Mouse (Mus musculus) testis, adult 2 months (tissue): ENCODE data around the gene Treh. TPM values are rescaled to one million over a fixed set of nuclear protein-coding genes. Genes with fewer than 3 reads are reported as not detected.

Source experiments
- H3K27ac ChIP-seq: fragments of 200-500 bp; 2 replicates; pipeline ENCODE4 v1.5.1; 2012; ENCODE audit warnings: low read depth, low read length; ENCODE audit not compliant: control insufficient read depth, insufficient read depth
- H3K27me3 ChIP-seq: fragments of 200-500 bp; 2 replicates; pipeline ENCODE4 v1.6.1; 2012; ENCODE audit warnings: mild to moderate bottlenecking, low read length, moderate library complexity; ENCODE audit not compliant: control insufficient read depth, insufficient read depth
- H3K36me3 ChIP-seq: fragments of 200-500 bp; 2 replicates; pipeline ENCODE4 v1.6.1; 2012; ENCODE audit warnings: mild to moderate bottlenecking, low read length; ENCODE audit not compliant: control insufficient read depth, insufficient read depth
- H3K4me1 ChIP-seq: fragments of 200-500 bp; 2 replicates; pipeline ENCODE4 v1.6.1; 2012; ENCODE audit warnings: low read length; ENCODE audit not compliant: control insufficient read depth, insufficient read depth
- H3K4me3 ChIP-seq: fragments of 200-500 bp; 2 replicates; pipeline ENCODE4 v1.5.1; 2012; ENCODE audit warnings: low read depth, mild to moderate bottlenecking, low read length, moderate library complexity, mixed read lengths; ENCODE audit not compliant: control insufficient read depth
- CTCF ChIP-seq: fragments of 200-500 bp; IDR thresholded peaks from 2 replicates; pipeline ENCODE4 v1.5.1; 2012; ENCODE audit warnings: low read depth, mild to moderate bottlenecking, inconsistent platforms, low read length, moderate library complexity; ENCODE audit not compliant: control insufficient read depth, insufficient read depth, insufficient replicate concordance
- POLR2A ChIP-seq: fragments of 200-500 bp; IDR thresholded peaks from 2 replicates; pipeline ENCODE4 v1.6.1; 2012; ENCODE audit warnings: low read depth, mild to moderate bottlenecking, inconsistent platforms, low read length, moderate library complexity; ENCODE audit not compliant: control insufficient read depth
- polyA plus RNA-seq: library from polyadenylated mRNA; depleted of rRNA; stranded (reverse); fragments of >200 nt; gene quantifications from 2 replicates; pipeline ENCODE4 v1.2.3, GENCODE M21; 2012; rRNA removed

The Treh gene
- polyA plus RNA-seq, 1 experiment, result not detected

DNA sequence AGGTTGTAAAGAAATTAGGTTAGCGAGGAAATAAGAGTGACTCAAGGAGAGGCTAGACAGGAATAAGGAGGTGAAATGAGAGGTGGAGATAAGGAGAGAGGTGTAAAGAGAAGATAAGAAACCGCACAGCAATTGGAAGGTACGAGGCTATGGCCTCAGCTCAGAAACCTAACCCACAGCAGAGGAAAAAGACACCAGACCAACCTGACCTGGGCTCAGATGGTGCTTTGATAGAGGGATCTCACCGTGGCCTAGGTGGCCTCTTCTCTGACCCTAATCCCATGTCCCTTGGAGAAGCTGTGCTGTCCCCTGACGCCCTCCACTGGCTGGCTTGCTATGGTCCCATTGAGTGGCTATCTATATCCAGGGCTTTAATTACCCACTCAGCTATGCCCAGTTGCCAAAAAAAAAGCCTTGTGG is 59.1 kb downstream of the Treh start:
- Histone ChIP-seq H3K4me1 (peaks cover 21% of the 10 kb centered on the region), H3K4me3 (no peak overlapping the region), H3K27me3 (no peaks in the 10 kb centered on the region), H3K36me3 (no peaks in the 10 kb centered on the region), H3K27ac (no peak overlapping the region)
- no peak for TF ChIP-seq CTCF

DNA sequence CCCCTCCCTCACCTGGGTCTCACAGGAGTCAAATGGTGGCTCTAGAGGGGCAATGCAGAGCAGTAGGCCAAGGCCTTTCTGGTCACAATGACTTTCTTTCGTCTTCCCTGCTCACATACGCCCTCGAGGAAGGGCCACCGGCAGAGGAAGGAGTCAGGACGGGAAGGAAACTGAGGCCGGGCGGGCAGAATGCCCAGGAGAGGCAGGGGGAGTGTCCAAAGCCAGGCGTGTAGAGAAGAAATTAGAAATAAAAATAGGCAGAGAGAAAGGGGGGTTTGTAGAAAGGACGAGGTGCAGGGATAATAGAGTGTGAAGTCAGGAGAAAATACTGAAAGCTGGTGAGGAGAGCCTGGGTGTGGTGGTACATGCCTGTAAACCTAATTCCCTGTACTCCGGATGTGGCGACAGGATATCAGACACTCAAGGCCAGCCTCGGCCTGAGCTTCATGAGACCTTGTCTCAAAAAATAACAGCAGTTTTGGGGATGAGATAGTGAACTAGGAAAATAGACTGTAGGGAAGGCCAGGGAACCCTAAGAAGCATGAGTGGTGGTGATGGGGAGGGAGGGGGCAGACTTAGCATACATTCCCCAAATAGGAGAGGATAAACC is 60.0 kb downstream of the Treh start:
- H3K4me1 ChIP-seq, result peaks cover 24% of the 10 kb centered on the region
- H3K27ac ChIP-seq, result no peak overlapping the region
- H3K27me3 ChIP-seq, result no peaks in the 10 kb centered on the region

DNA sequence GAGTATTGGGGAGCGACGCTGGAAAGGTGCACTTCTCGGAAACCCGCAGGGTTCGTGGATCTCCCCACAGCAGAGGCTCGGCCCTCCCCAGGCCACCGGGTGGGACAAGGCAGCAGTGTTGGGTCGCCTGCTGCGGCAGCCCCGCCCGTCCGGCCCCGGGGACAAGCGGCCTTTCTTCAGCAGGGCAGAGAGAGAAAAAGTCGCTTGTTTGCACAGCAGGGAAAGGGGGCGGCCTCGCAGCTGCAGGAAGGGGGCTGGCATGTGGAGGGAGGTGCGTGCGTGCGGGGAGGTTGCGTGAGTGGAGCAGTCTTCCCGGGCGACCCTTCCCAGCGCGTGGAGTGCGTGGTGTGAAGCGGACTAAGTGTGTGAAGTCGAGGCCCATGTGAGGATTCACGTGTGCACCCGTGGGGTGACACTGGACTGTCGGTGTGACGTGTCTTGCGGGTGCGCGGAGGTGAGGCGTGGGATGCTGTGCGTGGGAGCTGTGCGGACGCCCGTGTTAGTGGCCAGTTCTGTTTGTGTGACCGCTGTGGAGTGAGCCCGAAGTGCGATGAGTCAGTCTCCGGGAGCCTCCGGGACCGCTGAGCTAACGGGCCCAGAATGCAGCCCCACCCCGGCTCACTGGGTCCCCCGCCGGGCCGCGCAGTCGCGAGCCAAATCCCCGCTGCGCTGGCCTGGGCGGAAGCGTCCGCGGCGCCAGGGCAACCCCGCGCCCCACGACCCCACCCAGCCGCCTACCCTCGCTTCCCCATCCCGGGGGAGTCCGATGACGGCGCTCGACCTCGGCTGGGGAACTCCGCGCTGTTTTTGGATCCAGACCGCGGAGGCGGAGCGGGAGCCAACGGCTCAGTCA is 60.9 kb downstream of the Treh start:
- H3K27ac ChIP-seq, result no peak overlapping the region
- H3K36me3 ChIP-seq, result no peaks in the 10 kb centered on the region
- H3K4me3 ChIP-seq, result peak overlapping the region; percentile 45
- H3K4me1 ChIP-seq, result peaks cover 24% of the 10 kb centered on the region
- no peak for TF ChIP-seq CTCF
- H3K27me3 ChIP-seq, result no peaks in the 10 kb centered on the region

More for the DNA sequence above, 60.0 kb downstream of the Treh start:
- Histone ChIP-seq H3K36me3 (no peaks in the 10 kb centered on the region), H3K4me3 (peak overlapping the region; percentile 45)
- TF ChIP-seq CTCF (no peak), POLR2A (no peak)

DNA sequence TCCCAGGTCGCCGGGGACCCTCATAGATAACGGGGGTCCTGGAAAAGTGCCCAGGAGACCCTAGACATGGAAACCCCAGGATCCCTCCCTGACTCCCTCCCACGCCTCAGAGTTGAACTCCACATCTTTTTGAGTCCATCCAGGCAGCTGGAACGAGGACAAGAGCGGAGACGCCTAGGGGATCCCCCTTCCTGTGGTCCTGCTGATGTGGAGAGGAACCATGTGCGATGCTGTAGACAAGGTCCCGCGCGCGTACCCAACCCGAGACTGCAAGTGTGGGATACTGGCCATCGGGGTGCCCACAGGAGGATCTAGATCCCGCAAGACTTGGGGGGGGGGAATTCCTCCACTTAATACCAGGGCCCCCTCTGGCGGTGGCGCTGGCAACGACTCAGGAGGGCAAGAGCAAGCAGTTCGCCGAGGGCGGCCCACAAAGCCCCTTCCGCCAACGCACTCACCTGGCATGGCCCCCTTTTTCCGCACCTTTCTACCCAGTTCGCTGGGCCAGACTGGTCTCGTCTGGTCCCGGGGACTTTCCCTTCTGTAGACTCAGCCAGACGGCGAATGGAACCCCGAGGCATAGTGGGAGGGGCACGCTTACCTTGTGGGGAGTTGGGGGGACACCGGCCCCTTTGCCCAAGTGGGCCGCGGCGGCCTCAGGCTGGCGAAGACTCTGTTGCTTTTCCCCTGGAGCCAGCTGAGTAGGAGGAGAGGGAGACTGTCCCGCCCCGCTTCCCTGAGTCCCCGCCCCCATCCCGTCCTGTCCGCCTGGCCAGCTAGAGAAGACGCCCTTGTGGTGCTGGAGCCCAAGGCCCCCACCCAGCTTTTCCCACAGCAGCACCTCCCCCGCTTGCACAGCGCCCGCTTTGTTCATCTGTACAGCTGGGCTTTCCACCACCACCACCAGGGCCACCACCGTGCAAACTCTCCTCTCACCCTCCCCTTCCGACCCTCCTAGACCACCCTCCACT is 61.8 kb downstream of the Treh start, which contains the start of gene Phldb1:
Phldb1 (minus strand) TSS at position 675 of the 971 bp plus-strand sequence.
- Histone ChIP-seq H3K4me1 (peaks cover 24% of the 10 kb centered on the region), H3K27ac (peak within 1 kb of the TSS; percentile 50; the same call in 1 of the 2 replicates), H3K36me3 (no peaks in the 10 kb centered on the region), H3K4me3 (peak within 1 kb of the TSS; percentile 45), H3K27me3 (no peaks in the 10 kb centered on the region)
- 0 out of 2 replicates have a peak, but pooled peaks have one; percentile 3 for TF ChIP-seq CTCF
- peak; percentile 29; the same call in 1 of the 2 replicates for TF ChIP-seq POLR2A

DNA sequence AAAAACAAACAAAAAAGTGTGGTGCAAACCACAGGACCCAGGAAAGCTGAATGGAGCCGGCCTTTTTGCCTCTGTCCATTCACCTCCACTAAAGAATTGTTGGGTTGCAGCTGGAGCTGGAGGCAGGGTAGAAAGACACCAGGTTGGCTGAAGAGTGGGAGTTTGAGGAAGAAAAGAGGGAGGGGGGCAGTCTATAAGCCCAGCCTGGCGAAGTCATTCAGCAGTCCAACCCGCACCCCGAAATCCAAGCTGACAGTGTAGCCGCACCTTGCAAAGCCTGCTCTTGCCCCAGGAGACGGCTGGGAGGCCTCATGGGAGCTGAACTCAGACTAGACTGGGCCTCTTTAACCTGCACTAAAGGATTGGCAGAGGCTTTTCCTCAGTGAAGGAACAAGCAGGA is 62.9 kb downstream of the Treh start:
- Histone ChIP-seq H3K27ac (no peak overlapping the region), H3K4me3 (no peak overlapping the region), H3K27me3 (no peaks in the 10 kb centered on the region), H3K36me3 (no peaks in the 10 kb centered on the region), H3K4me1 (peaks cover 24% of the 10 kb centered on the region)
- TF ChIP-seq POLR2A (no peak), CTCF (no peak)

Other genes starting within 250 kb of the Treh start
- 1.5 and 2.0 TPM in 2 replicates for gene Foxr1, start 232.1 kb upstream of the Treh start, polyA plus RNA-seq
- gene Upk2, start 218.3 kb upstream of the Treh start, polyA plus RNA-seq, result 2.2 and 4.3 TPM in 2 replicates
- gene Bcl9l, start 190.4 kb upstream of the Treh start, polyA plus RNA-seq, result 8.4 and 9.1 TPM in 2 replicates
- 8.6 and 11.2 TPM in 2 replicates for gene Cxcr5, start 111.4 kb upstream of the Treh start, polyA plus RNA-seq
- gene Ddx6, start 68.3 kb upstream of the Treh start, polyA plus RNA-seq, result 9.0 and 11.7 TPM in 2 replicates
- 3.8 and 4.8 TPM in 2 replicates for gene Phldb1, start 62.0 kb downstream of the Treh start, polyA plus RNA-seq
- gene Arcn1, start 94.6 kb downstream of the Treh start, polyA plus RNA-seq, result 22.0 and 28.5 TPM in 2 replicates
- 199 and 203 TPM in 2 replicates for gene Ift46, start 94.7 kb downstream of the Treh start, polyA plus RNA-seq
- 3.0 and 3.1 TPM in 2 replicates for gene Tmem25, start 126.1 kb downstream of the Treh start, polyA plus RNA-seq
- gene Ttc36, start 129.8 kb downstream of the Treh start, polyA plus RNA-seq, result 0.32 and 0.99 TPM in 2 replicates
- gene Kmt2a, start 208.1 kb downstream of the Treh start, polyA plus RNA-seq, result 3.4 and 4.9 TPM in 2 replicates
- 134 and 141 TPM in 2 replicates for gene Atp5l, start 247.5 kb downstream of the Treh start, polyA plus RNA-seq